Mouse (Mus musculus) lung, embryonic 15.5 days (tissue): ENCODE results near the gene Gars. TPM values are rescaled to one million over a fixed set of nuclear protein-coding genes. Genes with fewer than 3 reads are reported as not detected.

ENCODE experiments used
- ATAC-seq: fragments of 200-750 bp; cut with Nextera tagmentation; 2 replicates; pipeline ENCODE4 v1.8.0; 2017; ENCODE audit warnings: moderate number of reproducible peaks, borderline replicate concordance; ENCODE audit not compliant: low FRiP score, low TSS enrichment; ENCODE audit errors: extremely low read depth
- H3K27ac ChIP-seq: fragments of 300-500 bp; sonication (generic); 2 replicates; pipeline ENCODE4 v1.5.1; 2015; ENCODE audit warnings: moderate library complexity, mild to moderate bottlenecking, inconsistent platforms
- H3K27me3 ChIP-seq: fragments of 300-500 bp; sonication (generic); 2 replicates; pipeline ENCODE4 v1.6.1; 2015; ENCODE audit warnings: inconsistent platforms
- H3K36me3 ChIP-seq: fragments of 300-500 bp; sonication (generic); 2 replicates; pipeline ENCODE4 v1.6.1; 2015; ENCODE audit warnings: inconsistent platforms
- H3K4me1 ChIP-seq: fragments of 300-500 bp; sonication (generic); 2 replicates; pipeline ENCODE4 v1.6.1; 2015; ENCODE audit warnings: inconsistent platforms
- H3K4me2 ChIP-seq: fragments of 300-500 bp; sonication (generic); 2 replicates; pipeline ENCODE4 v1.6.1; 2015; ENCODE audit warnings: inconsistent platforms, mild to moderate bottlenecking, moderate library complexity
- H3K4me3 ChIP-seq: fragments of 300-500 bp; sonication (generic); 2 replicates; pipeline ENCODE4 v1.5.1; 2015; ENCODE audit warnings: mild to moderate bottlenecking, inconsistent platforms
- H3K9ac ChIP-seq: fragments of 300-500 bp; sonication (generic); 2 replicates; pipeline ENCODE4 v1.6.1; 2015; ENCODE audit warnings: inconsistent platforms
- H3K9me3 ChIP-seq: fragments of 300-500 bp; sonication (generic); 2 replicates; pipeline ENCODE4 v1.6.1; 2016; ENCODE audit warnings: inconsistent platforms
- WGBS: fragments of 180-500 bp; shearing (Covaris S2); methylation state at CpG from one replicate; pipeline ENCODE4 v1.1.7; 2015; 5-methylcytosine and 5-hydroxymethylcytosine counted together
- polyA plus RNA-seq: library from polyadenylated mRNA; unstranded; fragments of >200 nt; fragmentation: Nextera tagmentation; extraction: Ambion mirVana; gene quantifications from 2 replicates; pipeline ENCODE4 v1.2.1, GENCODE M21; 2015

The Gars gene
- polyA plus RNA-seq, 1 experiment from 2014 or later, result 146 TPM

- no peaks in the 10 kb centered on the region for H3K36me3 ChIP-seq
- no peak overlapping the region for H3K9ac ChIP-seq
- H3K4me1 ChIP-seq, result peaks cover 8% of the 10 kb centered on the region
- WGBS, result under 1% methylated on average over 68 of the region's 68 CpGs
- no peaks in the 10 kb centered on the region for H3K9me3 ChIP-seq
- ATAC-seq, result peak; percentile 68; the same call in 1 of the 2 replicates
- peak overlapping the region; percentile 49 for H3K4me3 ChIP-seq
- H3K4me2 ChIP-seq, result peak overlapping the region; percentile 87
- H3K27me3 ChIP-seq, result peaks cover 85% of the 10 kb centered on the region
- H3K27ac ChIP-seq, result no peak overlapping the region
These were observed 79.7 kb downstream of the Gars start for GRCm38 (mm10) chr6:55117325-55118109.

GRCm38 (mm10) chr6:55123056-55123455 is 85.2 kb downstream of the Gars start:
- no peak overlapping the region for H3K27ac ChIP-seq
- 21% methylated on average over 4 of the region's 4 CpGs for WGBS

GRCm38 (mm10) chr6:55126576-55126975 is 88.8 kb downstream of the Gars start:
- Histone ChIP-seq H3K9me3 (no peaks in the 10 kb centered on the region), H3K9ac (no peak overlapping the region), H3K27ac (no peak overlapping the region), H3K4me1 (0 out of 2 replicates have a peak, but pooled peaks cover 4% of the 10 kb centered on the region), H3K27me3 (0 out of 2 replicates have a peak, but pooled peaks cover 3% of the 10 kb centered on the region), H3K4me2 (no peak overlapping the region), H3K36me3 (no peaks in the 10 kb centered on the region), H3K4me3 (no peak overlapping the region)
- no peak for ATAC-seq
- 78% methylated on average over 5 of the region's 5 CpGs for WGBS

More at GRCm38 (mm10) chr6:55123056-55123455, 85.2 kb downstream of the Gars start:
- Histone ChIP-seq H3K9me3 (no peaks in the 10 kb centered on the region), H3K4me2 (no peak overlapping the region), H3K27me3 (peaks cover 31% of the 10 kb centered on the region), H3K4me1 (no peaks in the 10 kb centered on the region), H3K9ac (no peak overlapping the region), H3K36me3 (no peaks in the 10 kb centered on the region), H3K4me3 (no peak overlapping the region)
- ATAC-seq, result no peak

GRCm38 (mm10) chr6:55128391-55128790 is 90.6 kb downstream of the Gars start:
- Histone ChIP-seq H3K27me3 (no peaks in the 10 kb centered on the region), H3K9ac (no peak overlapping the region), H3K4me2 (no peak overlapping the region), H3K4me3 (no peak overlapping the region), H3K36me3 (no peaks in the 10 kb centered on the region), H3K4me1 (peaks cover 6% of the 10 kb centered on the region; the same call in 1 of the 2 replicates), H3K9me3 (no peaks in the 10 kb centered on the region), H3K27ac (no peak overlapping the region)
- ATAC-seq, result no peak

Other genes starting within 250 kb of the Gars start
- 3.4 and 3.6 TPM in 2 replicates for gene Znrf2, start 221.1 kb upstream of the Gars start, polyA plus RNA-seq
- gene Nod1, start 65.4 kb upstream of the Gars start, polyA plus RNA-seq, result 6.6 and 7.6 TPM in 2 replicates
- 7.0 and 7.4 TPM in 2 replicates for gene Ggct, start 45.1 kb upstream of the Gars start, polyA plus RNA-seq
- 0.31 and 0.42 TPM in 2 replicates for gene Crhr2, start 95.0 kb downstream of the Gars start, polyA plus RNA-seq
- gene Inmt, start 137.0 kb downstream of the Gars start, polyA plus RNA-seq, result 0.15 and 0.24 TPM in 2 replicates
- gene Mindy4, start 165.4 kb downstream of the Gars start, polyA plus RNA-seq, result 16.1 and 16.4 TPM in 2 replicates